Mouse (Mus musculus) spleen, adult 2 months (tissue): ENCODE measurements at regions not wholly inside any gene's neighbourhood (a gene's known extent, or its start where the extent isn't known, plus 50 kb on each side); places are given as distances from the start of the nearest gene placed in this dataset.

Source experiments
- CTCF ChIP-seq: fragments of 200-500 bp; IDR thresholded peaks from 2 replicates; pipeline ENCODE4 v1.5.1; 2011; ENCODE audit warnings: mild to moderate bottlenecking, inconsistent platforms; ENCODE audit not compliant: insufficient read depth, insufficient read length, insufficient replicate concordance; ENCODE audit errors: extremely low read depth
- POLR2A ChIP-seq: fragments of 200-500 bp; IDR thresholded peaks from 2 replicates; pipeline ENCODE4 v1.6.1; 2011; ENCODE audit warnings: low read depth, low read length, inconsistent platforms

DNA sequence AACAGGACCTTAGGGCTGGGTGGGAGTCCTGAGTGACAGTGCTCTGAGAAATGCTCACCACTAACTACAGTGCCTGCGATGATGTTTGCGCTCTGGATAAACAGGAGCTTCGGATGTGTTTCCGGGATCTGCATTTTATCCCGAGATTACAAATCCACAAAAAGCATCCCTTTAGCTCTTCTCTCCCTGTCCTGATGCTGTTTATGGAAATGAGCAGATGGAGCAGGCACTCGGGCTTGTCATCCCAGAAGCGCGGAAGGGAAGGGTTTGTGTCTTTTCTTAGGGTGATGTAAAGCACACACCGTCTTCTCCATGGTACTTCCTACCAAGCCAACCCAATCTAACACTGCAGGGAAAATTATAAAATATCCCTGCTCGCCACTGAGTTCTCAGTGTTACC is 126.9 kb upstream of the Noct start:
- TF ChIP-seq POLR2A (no peak), CTCF (no peak)
